Mouse (Mus musculus) spleen, postnatal 36 days (tissue): ENCODE data around the gene Hsd3b1.
"Not testable (repeated sequence)": the region's sequence is repeated elsewhere in the genome, so short reads cannot be mapped to it uniquely, and the experiment has no call there.

Experiments used
- DNase-seq, 2 experiments: peaks; one replicate each; pipeline ENCODE4 v3.0.0; 2022; ENCODE audit warnings: low spot score in 2 of 2, mixed read lengths in 1 of 2

Gene Hsd3b1

DNA sequence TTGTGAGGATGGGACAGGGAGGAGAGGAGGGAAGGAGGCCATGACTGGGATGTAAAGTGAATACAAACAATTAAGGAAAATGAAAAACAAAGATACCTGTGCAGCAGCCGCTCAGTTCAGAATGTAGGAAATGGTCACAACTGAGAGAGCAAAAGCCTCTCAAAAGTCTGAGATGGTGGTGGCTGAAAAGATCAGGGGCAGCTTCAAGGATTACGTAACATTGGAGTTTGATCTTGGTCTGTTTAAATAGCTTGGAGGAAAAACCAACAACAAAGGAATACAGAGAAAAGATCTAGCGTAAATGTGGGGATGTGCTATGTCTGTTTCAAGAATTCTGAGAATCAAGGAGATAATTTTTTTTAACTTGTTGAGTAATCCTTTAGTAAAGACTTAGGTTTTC, at the start of gene Hsd3b1:
Hsd3b1 (minus strand) TSS at position 219 of the 400 bp plus-strand sequence.
- DNase-seq, result no peak

- no peak for DNase-seq
These were observed 38.0 kb upstream of the Hsd3b1 start for GRCm38 (mm10) chr3:98897606-98898005.

GRCm38 (mm10) chr3:98895071-98895601, 35.5 kb upstream of the Hsd3b1 start:
- no peak for DNase-seq

DNA sequence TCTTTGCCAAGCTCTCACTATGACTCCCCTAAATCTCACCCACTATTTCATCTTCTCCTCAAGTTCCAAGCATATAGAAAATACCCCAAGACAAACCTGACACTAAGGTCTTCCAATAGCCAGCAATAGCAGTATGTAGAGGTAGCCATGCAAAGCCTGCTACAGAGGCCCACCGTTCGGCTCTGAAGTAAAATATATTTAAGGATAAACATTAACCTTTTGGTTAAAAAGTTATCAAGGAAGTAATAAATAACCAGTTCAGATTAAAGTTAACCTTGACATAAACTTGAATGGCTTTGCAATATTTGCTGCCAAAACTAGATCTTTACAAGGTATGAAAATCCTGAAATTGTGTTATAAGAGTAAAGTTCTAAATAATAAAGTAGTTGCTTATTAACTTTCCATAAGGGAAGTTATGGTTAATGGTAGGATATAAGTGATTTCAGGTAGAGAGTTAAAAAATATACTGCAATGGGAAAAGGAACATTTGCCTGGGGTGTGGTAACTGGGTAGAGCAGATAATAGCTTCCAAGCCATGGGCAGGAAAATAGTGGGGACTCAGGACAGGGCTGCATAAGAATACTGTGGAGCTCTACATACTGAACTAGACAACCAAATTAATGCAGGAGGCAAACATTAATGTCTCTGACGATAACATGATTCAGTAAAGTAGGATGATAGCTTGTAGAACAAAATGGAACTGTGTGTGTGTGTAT, 33.6 kb upstream of the Hsd3b1 start, which contains the start of gene Hao2:
Hao2 (minus strand) TSS at position 183 of the 716 bp plus-strand sequence.
- no peak for DNase-seq

GRCm38 (mm10) chr3:98890430-98890829, 30.8 kb upstream of the Hsd3b1 start:
- no peak for DNase-seq

DNA sequence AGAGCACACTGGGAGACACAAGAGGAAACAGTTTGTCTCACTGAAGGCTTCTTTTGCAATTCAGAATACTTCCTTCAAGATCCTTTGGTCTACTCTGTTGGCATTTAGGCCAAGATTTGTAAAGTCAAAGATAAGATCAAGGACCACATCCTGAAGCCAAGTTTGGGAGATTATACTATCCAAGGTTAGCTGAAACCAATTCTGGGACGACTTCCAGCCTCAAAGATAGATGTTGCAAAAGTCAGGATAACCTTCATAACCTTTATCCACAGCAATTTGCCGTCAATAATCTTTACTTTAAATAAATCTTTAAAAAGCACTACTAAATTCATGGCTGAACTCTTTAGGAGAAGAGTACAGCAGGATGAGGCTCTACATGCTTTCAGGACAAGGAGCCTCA, 28.6 kb upstream of the Hsd3b1 start:
- no peak for DNase-seq

DNA sequence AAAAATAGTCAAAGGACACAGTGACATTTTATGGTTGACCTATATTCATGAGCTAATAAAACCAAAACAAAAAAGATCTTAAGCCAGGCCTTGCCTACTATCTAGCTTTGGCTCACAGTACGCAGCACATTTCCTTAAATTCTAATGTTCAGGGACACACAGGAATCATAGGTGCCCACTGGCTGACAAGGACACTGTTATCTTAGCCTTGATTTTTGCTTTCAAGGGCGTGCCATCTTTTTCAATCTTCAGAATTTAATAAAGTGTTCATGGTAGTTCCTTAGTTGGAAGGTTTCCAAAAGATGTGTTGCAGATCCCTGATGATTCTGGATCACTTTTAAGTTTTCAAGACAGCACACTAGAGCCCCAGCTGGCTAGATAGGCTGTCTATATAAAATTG, 21.2 kb upstream of the Hsd3b1 start:
- DNase-seq, result no peak

- DNase-seq, result no peak
These were observed 20.6 kb upstream of the Hsd3b1 start for GRCm38 (mm10) chr3:98880216-98880615.

GRCm38 (mm10) chr3:98868219-98868618, 8.6 kb upstream of the Hsd3b1 start:
- no peak for DNase-seq

DNA sequence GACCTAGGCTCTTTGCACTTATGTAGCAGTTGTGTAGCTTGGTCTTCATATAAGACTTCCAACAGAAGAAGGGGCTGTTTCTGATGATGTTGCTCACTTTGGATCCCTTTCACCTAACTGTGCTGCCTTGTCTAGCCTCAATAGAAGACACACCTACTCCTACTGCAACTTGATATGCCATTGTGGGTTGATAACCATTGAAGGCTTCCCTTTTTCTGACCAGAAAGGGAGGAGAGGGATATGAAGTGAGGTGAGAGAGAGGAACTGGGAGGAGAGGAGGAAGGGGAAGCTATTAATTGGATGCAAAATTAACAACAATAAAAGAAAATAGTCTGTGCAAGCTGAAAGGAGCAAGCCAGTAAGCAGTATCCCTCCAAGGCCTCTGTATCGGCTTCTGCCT, 3.2 kb upstream of the Hsd3b1 start:
- no peak for DNase-seq

DNA sequence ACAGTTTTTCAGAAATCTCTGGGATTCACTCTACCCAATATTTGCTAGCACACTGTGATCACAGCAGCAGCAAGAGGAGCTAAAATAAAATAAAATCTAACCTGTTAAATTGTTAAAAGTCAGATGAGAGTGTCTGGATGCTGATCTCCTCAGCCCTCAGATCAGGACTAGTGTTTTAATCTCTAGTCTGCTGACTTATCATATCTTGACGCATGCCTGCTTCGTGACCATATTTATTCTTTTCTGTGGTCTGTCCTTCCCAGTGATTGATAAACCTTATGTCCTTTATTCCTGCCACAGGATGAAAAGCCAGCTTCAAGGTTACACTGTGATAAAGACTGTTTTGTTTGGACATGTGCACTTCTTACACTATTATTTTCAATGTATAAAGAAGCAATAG, 1.5 kb downstream of the Hsd3b1 start:
- DNase-seq, result no peak

GRCm38 (mm10) chr3:98856892-98857291, 2.7 kb downstream of the Hsd3b1 start:
- DNase-seq, result no peak

DNA sequence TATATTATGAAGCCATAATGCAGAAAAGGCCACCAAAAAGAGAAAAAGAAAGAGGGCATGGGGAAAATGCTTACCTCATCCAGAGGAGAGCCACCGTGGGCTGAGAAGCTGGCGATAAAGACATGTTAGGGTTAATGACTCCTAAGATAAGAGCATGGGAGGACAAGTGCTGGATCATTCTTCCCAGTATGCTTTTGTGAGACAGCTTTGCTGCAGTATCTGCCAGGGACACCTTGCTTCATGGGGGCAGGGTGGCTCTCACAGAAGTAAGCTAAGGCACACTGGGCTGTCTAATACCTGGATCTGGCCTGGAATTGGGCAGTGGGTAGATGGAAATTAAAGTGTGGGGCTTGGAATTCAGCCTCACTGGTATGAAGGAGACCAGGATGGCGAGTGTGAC, 4.4 kb downstream of the Hsd3b1 start:
- no peak for DNase-seq

DNA sequence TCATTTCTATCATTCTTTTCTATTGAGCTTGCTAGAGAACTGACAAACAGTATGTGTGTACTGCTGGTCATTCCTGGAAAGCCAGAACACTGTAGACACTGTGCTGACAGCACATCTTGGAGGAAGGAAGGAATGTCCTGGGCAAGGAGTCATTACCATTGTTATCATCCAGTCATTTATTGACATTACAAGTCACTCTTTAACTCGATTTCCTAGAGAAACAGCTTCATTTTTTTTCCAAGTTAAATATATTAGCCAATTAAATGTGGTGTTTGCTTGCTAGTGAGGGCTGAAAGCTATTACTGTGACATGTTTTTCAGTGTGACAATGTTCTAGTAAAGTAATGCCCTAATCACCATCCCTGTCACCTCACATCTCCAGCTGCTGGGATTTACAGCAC, 5.9 kb downstream of the Hsd3b1 start:
- DNase-seq, result no peak

DNA sequence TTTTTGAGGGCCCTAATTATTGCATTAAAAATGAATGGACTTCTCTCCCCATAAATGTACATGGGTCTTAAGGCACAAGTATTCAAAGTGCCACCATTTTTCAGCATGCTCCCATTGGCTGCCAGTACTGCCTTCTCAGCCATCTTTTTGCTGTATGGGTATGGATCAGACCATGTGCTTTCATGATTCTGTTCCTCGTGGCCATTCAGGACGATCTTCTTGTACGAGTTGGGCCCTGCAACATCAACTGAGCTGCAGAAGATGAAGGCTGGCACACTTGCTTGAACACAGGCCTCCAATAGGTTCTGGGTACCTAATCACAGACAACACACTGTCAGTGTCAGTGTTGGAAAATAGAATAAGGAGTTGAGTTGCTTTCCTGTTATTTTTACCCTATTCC, 6.5 kb downstream of the Hsd3b1 start:
- DNase-seq, result no peak

DNA sequence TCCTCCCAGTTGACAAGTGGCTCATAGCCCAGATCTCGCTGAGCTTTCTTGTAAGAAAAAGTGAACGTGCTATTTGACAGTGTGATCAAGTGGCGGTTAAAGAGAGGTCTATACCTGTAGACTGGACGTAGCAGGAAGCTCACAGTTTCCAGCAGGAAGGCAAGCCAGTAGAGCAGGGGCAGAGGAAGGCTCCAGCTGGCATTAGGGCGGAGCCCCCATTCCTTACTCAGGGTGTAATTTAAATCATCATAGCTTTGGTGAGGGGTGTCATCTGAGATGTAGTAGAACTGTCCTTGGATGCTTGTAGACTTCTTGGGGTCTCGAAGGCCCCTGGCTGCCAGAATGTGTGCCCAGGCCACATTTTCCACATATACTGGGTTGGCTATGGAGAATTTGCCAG, 7.0 kb downstream of the Hsd3b1 start:
- no peak for DNase-seq

- no peak for DNase-seq
These were observed 7.7 kb downstream of the Hsd3b1 start for GRCm38 (mm10) chr3:98851853-98852252.

- no peak for DNase-seq
These were observed 9.3 kb downstream of the Hsd3b1 start for GRCm38 (mm10) chr3:98850262-98850661.

DNA sequence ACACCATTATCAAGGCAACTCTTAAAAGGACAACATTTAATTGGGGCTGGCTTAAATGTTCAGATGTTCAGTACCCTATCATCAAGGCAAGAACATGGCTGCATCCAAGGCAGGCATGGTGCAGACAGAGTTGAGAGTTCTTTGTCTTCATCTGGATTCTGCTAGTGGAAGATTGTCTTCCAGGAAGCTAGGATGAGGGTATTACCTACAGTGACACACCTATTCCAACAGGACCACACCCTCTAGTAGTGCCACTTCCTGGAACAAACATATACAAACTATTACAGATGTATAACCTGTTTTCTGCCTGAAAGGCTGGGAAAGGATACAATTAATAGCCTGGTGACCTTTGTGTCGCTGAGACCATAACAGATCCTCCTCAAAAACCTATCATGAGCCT, 10.7 kb downstream of the Hsd3b1 start:
- DNase-seq, result no peak

DNA sequence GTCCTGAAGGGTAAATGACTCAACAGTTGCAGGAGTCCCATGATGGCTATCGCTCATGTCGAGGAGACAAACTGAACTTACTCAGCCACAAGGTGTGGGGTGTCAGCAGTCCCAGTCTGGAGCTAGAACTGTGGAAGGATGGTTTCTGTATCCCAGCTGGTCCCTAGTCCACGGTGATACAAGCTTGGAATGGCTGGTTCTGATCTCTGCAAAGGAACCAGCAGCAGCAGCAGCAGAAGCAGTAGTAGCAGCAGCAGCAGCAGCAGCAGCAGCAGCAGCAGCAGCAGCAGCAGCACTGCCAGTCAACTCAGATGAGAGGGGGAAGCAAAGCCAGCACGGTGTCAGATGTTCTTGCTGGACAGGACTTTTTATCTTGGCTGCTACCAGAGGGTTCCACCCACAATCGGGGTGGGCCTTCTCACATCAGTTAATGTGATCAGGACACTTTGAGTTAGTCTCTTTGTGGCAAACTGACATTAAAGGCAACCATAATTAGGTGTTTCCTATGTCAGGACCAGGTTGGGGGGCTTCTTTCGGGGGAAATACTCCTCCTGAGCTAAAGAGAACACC, 45.4 kb downstream of the Hsd3b1 start, which contains the start of gene Hsd3b6:
Hsd3b6 (minus strand) TSS at position 343 of the 570 bp plus-strand sequence.
- no peak for DNase-seq

DNA sequence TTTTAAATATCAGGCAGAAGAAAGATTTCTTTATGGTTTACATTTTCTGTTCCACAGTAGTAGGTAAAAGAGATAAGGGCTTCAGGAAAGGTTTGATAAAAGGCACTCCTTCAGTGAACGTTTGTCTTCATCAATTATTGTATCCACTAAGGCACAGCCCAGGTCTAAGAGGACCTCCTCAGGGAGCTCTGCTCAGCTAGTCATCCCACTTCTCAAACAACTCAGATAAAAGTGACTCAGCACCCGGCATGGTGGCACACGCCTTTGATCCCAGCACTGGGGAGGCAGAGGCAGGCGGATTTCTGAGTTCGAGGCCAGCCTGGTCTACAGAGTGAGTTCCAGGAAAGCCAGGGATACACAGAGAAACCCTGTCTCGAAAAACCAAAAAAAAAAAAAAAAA, 46.9 kb downstream of the Hsd3b1 start:
- DNase-seq, result not testable (repeated sequence)

DNA sequence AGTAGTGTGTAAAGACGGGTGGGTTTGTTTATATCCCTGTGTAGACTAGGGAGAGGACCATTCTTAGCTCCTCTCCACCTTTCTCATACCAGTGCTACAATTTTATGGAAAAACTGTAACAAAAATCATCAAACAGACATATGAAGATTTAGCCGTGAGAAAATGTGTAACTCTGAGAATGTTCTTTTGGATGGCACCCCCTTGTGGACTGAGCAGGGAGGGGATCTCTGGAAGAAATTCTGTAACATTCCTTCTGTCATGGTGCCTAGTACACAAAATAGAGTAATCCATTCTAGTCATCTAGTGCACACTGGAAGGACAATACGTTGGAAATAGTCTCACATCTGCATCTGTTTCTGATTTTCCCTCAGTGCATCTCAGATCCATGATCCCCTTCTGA, 54.6 kb downstream of the Hsd3b1 start:
- DNase-seq, result not testable (repeated sequence)
